In genomic region chr12:111741338-111741737, GRCm38 (mm10) we compare ENCODE assay signal across 13 mouse cellular contexts.
"Had no signal": no experiment of that assay in that cellular context is flagged by ENCODE, and none has a peak within 500 bp of the region (broad histone marks: within the 10 kb centered on the region; RNA-seq: fewer than 3 reads in every experiment).

No protein-coding gene starts in this region.

- DNase-seq: gastrocnemius, postnatal 10 days; gastrocnemius, postnatal 25 days; heart, adult 2 months; heart, postnatal 4 days; kidney, adult 11 months; kidney, adult 2 months; kidney, adult 9 months; kidney, postnatal 14 days; kidney, postnatal 36 days; layer of hippocampus, adult 9-11 months; layer of hippocampus, postnatal 36 days; left cerebral cortex, postnatal 4 days; lung, adult 18-20 months had no signal
